Mouse (Mus musculus) lung, embryonic 14.5 days (tissue): ENCODE measurements at regions not wholly inside any gene's neighbourhood (a gene's known extent, or its start where the extent isn't known, plus 50 kb on each side); places are given as distances from the start of the nearest gene placed in this dataset.

Source experiments
- ATAC-seq: fragments of 200-750 bp; cut with Nextera tagmentation; 2 replicates; pipeline ENCODE4 v1.8.0; 2017; ENCODE audit warnings: mild to moderate bottlenecking, moderate TSS enrichment, moderate library complexity; ENCODE audit not compliant: insufficient read depth
- DNase-seq: peaks from one replicate; pipeline ENCODE4 v3.0.0-alpha.2; 2015
- H3K27ac ChIP-seq: fragments of 300-500 bp; sonication (generic); 2 replicates; pipeline ENCODE4 v1.5.1; 2014; ENCODE audit warnings: low read depth, mild to moderate bottlenecking, moderate library complexity
- H3K27me3 ChIP-seq: fragments of 300-500 bp; sonication (generic); 2 replicates; pipeline ENCODE4 v1.6.1; 2014; ENCODE audit warnings: low read length, control low read depth; ENCODE audit not compliant: insufficient read depth
- H3K36me3 ChIP-seq: fragments of 300-500 bp; sonication (generic); 2 replicates; pipeline ENCODE4 v1.6.1; 2014; ENCODE audit warnings: control low read depth; ENCODE audit not compliant: insufficient read depth
- H3K4me1 ChIP-seq: fragments of 300-500 bp; sonication (generic); 2 replicates; pipeline ENCODE4 v1.6.1; 2014; ENCODE audit warnings: antibody characterized with exemption, control low read depth; ENCODE audit not compliant: insufficient read depth
- H3K4me2 ChIP-seq: fragments of 300-500 bp; sonication (generic); 2 replicates; pipeline ENCODE4 v1.6.1; 2014; ENCODE audit warnings: mild to moderate bottlenecking
- H3K4me3 ChIP-seq: fragments of 300-500 bp; sonication (generic); 2 replicates; pipeline ENCODE4 v1.5.1; 2014; ENCODE audit warnings: low read depth, low read length
- H3K9ac ChIP-seq: fragments of 300-500 bp; sonication (generic); 2 replicates; pipeline ENCODE4 v1.6.1; 2014
- H3K9me3 ChIP-seq: fragments of 300-500 bp; sonication (generic); 2 replicates; pipeline ENCODE4 v1.6.1; 2016; ENCODE audit warnings: low read depth, low read length, control low read depth
- CTCF ChIP-seq: IDR thresholded peaks from 2 replicates; pipeline ENCODE4 v1.5.1; 2016; ENCODE audit warnings: antibody characterized with exemption, low read depth
- WGBS: fragments of 180-500 bp; shearing (Covaris S2); extraction: QIAGEN DNeasy Blood & Tissue Kit; methylation state at CpG from one replicate; pipeline ENCODE4 v1.1.7; 2014; 5-methylcytosine and 5-hydroxymethylcytosine counted together

- ATAC-seq (no peak), DNase-seq (peak; percentile 13)
- TF ChIP-seq CTCF, result no peak
- no peak overlapping the region for H3K4me2 ChIP-seq
- H3K4me1 ChIP-seq, result no peaks in the 10 kb centered on the region
- no peak overlapping the region for H3K4me3 ChIP-seq
- no peaks in the 10 kb centered on the region for H3K9me3 ChIP-seq
- H3K36me3 ChIP-seq, result no peaks in the 10 kb centered on the region
- no peaks in the 10 kb centered on the region for H3K27me3 ChIP-seq
- H3K27ac ChIP-seq, result no peak overlapping the region
- no peak overlapping the region for H3K9ac ChIP-seq
Measured at GRCm38 (mm10) chr19:14692183-14692582, 94.3 kb upstream of the Tle4 start.

- no peak overlapping the region for H3K27ac ChIP-seq
- H3K4me1 ChIP-seq, result no peaks in the 10 kb centered on the region
- TF ChIP-seq CTCF, result no peak
- no peak overlapping the region for H3K4me2 ChIP-seq
- H3K4me3 ChIP-seq, result no peak overlapping the region
- no peaks in the 10 kb centered on the region for H3K36me3 ChIP-seq
- no peak overlapping the region for H3K9ac ChIP-seq
- H3K27me3 ChIP-seq, result no peaks in the 10 kb centered on the region
- no peak for DNase-seq
- WGBS, result 90% methylated on average over 1 of the region's 1 CpGs
- no peaks in the 10 kb centered on the region for H3K9me3 ChIP-seq
- no peak for ATAC-seq
Measured at GRCm38 (mm10) chr19:14685628-14686027, 87.8 kb upstream of the Tle4 start.

GRCm38 (mm10) chr19:14684669-14685068, 86.8 kb upstream of the Tle4 start:
- Histone ChIP-seq H3K36me3 (no peaks in the 10 kb centered on the region), H3K27ac (no peak overlapping the region), H3K27me3 (no peaks in the 10 kb centered on the region), H3K4me2 (no peak overlapping the region), H3K9ac (no peak overlapping the region), H3K9me3 (no peaks in the 10 kb centered on the region), H3K4me3 (no peak overlapping the region), H3K4me1 (no peaks in the 10 kb centered on the region)
- no peak for ATAC-seq
- DNase-seq, result no peak
- 87% methylated on average over 3 of the region's 3 CpGs for WGBS
- TF ChIP-seq CTCF, result no peak

- no peak overlapping the region for H3K9ac ChIP-seq
- H3K27ac ChIP-seq, result no peak overlapping the region
- H3K9me3 ChIP-seq, result no peaks in the 10 kb centered on the region
- TF ChIP-seq CTCF, result no peak
- H3K4me3 ChIP-seq, result no peak overlapping the region
- H3K27me3 ChIP-seq, result no peaks in the 10 kb centered on the region
- no peaks in the 10 kb centered on the region for H3K36me3 ChIP-seq
- H3K4me2 ChIP-seq, result no peak overlapping the region
- peak; percentile 6 for DNase-seq
- WGBS, result 51% methylated on average over 11 of the region's 11 CpGs
- ATAC-seq, result no peak
- no peaks in the 10 kb centered on the region for H3K4me1 ChIP-seq
Measured at GRCm38 (mm10) chr19:14681306-14681705, 83.5 kb upstream of the Tle4 start.

GRCm38 (mm10) chr19:14679776-14680175, 81.9 kb upstream of the Tle4 start:
- no peaks in the 10 kb centered on the region for H3K36me3 ChIP-seq
- no peaks in the 10 kb centered on the region for H3K27me3 ChIP-seq
- no peaks in the 10 kb centered on the region for H3K4me1 ChIP-seq
- H3K27ac ChIP-seq, result no peak overlapping the region
- TF ChIP-seq CTCF, result no peak
- no peaks in the 10 kb centered on the region for H3K9me3 ChIP-seq
- H3K9ac ChIP-seq, result no peak overlapping the region
- H3K4me2 ChIP-seq, result no peak overlapping the region
- ATAC-seq (no peak), DNase-seq (no peak)
- 96% methylated on average over 2 of the region's 2 CpGs for WGBS
- no peak overlapping the region for H3K4me3 ChIP-seq

GRCm38 (mm10) chr19:14678584-14678983, 80.7 kb upstream of the Tle4 start:
- Histone ChIP-seq H3K27ac (no peak overlapping the region), H3K4me1 (no peaks in the 10 kb centered on the region), H3K9ac (no peak overlapping the region), H3K9me3 (no peaks in the 10 kb centered on the region), H3K4me3 (no peak overlapping the region), H3K36me3 (no peaks in the 10 kb centered on the region), H3K4me2 (no peak overlapping the region), H3K27me3 (no peaks in the 10 kb centered on the region)
- no peak for TF ChIP-seq CTCF
- ATAC-seq (no peak), DNase-seq (no peak)
- WGBS, result 57% methylated on average over 4 of the region's 4 CpGs

GRCm38 (mm10) chr19:14676929-14677328, 79.1 kb upstream of the Tle4 start:
- ATAC-seq (no peak), DNase-seq (no peak)
- Histone ChIP-seq H3K9ac (no peak overlapping the region), H3K36me3 (no peaks in the 10 kb centered on the region), H3K9me3 (no peaks in the 10 kb centered on the region), H3K4me3 (no peak overlapping the region), H3K4me2 (no peak overlapping the region), H3K27me3 (no peaks in the 10 kb centered on the region), H3K4me1 (no peaks in the 10 kb centered on the region), H3K27ac (no peak overlapping the region)
- WGBS, result 76% methylated on average over 2 of the region's 2 CpGs
- no peak for TF ChIP-seq CTCF

- H3K9ac ChIP-seq, result no peak overlapping the region
Measured at GRCm38 (mm10) chr19:14670821-14671104, 72.9 kb upstream of the Tle4 start.

More at GRCm38 (mm10) chr19:14670821-14671104, 72.9 kb upstream of the Tle4 start:
- Histone ChIP-seq H3K27ac (no peak overlapping the region), H3K9me3 (no peaks in the 10 kb centered on the region), H3K36me3 (no peaks in the 10 kb centered on the region), H3K4me2 (no peak overlapping the region), H3K27me3 (no peaks in the 10 kb centered on the region), H3K4me3 (no peak overlapping the region), H3K4me1 (0 out of 2 replicates have a peak, but pooled peaks cover 2% of the 10 kb centered on the region)
- peak; percentile 10 for DNase-seq
- no peak for TF ChIP-seq CTCF
- ATAC-seq, result no peak; the same call in 1 of the 2 replicates
